In the genomic region with DNA sequence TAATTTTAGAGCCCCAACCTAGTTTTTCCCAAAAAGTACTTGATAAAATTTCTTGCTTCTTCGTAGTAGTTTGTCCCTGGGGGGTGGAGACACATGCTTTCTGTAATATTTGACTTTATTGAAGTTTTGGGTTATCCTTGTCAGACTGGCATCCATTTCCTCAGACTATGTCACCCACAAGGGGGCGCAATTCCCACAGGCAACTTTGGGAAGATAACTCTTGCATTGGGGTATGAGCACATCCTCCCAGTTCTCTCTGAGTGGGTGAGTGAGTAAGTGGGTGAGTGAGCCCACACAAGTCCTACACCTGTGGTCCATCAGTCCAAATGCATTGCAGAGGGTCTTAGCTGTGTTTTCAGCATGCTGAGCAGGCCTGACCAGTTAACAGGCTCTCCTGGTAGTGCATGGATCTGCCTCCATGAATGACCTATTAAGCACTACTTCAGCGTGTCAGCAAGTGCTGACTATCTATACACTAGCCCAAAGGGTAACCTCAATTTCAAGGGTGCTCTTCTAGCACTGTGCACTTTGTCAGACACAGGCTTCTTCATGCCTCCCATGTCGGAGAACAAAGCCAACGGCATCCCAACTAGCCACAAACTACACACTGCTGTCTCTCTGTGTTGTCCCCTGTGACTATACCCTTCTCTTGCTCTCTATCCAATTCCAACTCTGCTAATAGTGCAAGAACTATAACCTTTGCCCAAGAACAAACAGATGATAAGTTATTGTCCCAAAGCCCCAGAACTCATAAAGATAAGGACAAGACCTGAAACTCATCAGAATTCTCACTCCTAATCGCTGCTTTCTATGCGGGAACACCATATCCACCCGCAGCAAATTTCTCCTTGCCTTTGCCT, we compare ENCODE assay signal across 8 mouse cellular contexts.
DNase-seq lines count a peak whose midpoint lies in the region; ATAC-seq lines count a peak whose summit lies in the region.

No protein-coding gene starts in this region.

- DNase-seq in kidney, adult 18-20 months = peak; percentile 54
- no peak for DNase-seq in kidney, adult 11 months
- peak; percentile 52 for DNase-seq in A20 (ENCODE audit: low read depth, low spot score)
- peak; percentile 23 for DNase-seq in Muller cell, postnatal 12 days (ENCODE audit: inconsistent ontology term)
- DNase-seq in embryo, embryonic 10.5 days (ENCODE audit: low spot score) = peak; percentile 62
- peak; percentile 52 for DNase-seq in kidney, postnatal 14 days
- DNase-seq in right cerebral cortex, postnatal 4 days = peak; percentile 63

- ATAC-seq in megakaryocyte, adult 5-6 weeks (ENCODE audit: poor library complexity, severe bottlenecking) = no peak
